Mouse (Mus musculus) hindbrain, postnatal 0 days (tissue): ENCODE measurements around the gene Nid1. TPM values are rescaled to one million over a fixed set of nuclear protein-coding genes. Genes with fewer than 3 reads are reported as not detected.

Source experiments
- ATAC-seq: fragments of 200-750 bp; cut with Nextera tagmentation; 2 replicates; pipeline ENCODE4 v1.8.0; 2017; ENCODE audit warnings: mild to moderate bottlenecking, moderate TSS enrichment, moderate library complexity
- DNase-seq: peaks from one replicate; pipeline ENCODE4 v3.0.0-alpha.2; 2015; ENCODE audit warnings: low spot score
- H3K27ac ChIP-seq: fragments of 300-500 bp; sonication (generic); 2 replicates; pipeline ENCODE4 v1.5.1; 2014; ENCODE audit warnings: mild to moderate bottlenecking
- H3K27me3 ChIP-seq: fragments of 300-500 bp; sonication (generic); 2 replicates; pipeline ENCODE4 v1.6.1; 2014; ENCODE audit warnings: low read length, mixed read lengths; ENCODE audit not compliant: insufficient read depth
- H3K36me3 ChIP-seq: fragments of 300-500 bp; sonication (generic); 2 replicates; pipeline ENCODE4 v1.6.1; 2014; ENCODE audit warnings: low read length, mixed read lengths; ENCODE audit not compliant: insufficient read depth
- H3K4me1 ChIP-seq: fragments of 300-500 bp; sonication (generic); 2 replicates; pipeline ENCODE4 v1.6.1; 2014; ENCODE audit warnings: antibody characterized with exemption, low read length, mixed read lengths; ENCODE audit not compliant: insufficient read depth
- H3K4me2 ChIP-seq: fragments of 300-500 bp; sonication (generic); 2 replicates; pipeline ENCODE4 v1.6.1; 2014; ENCODE audit warnings: low read depth, mild to moderate bottlenecking, low read length, moderate library complexity, mixed read lengths
- H3K4me3 ChIP-seq: fragments of 300-500 bp; sonication (generic); 2 replicates; pipeline ENCODE4 v1.5.1; 2014; ENCODE audit warnings: low read length
- H3K9ac ChIP-seq: fragments of 300-500 bp; sonication (generic); replicated peaks from 2 replicates; pipeline ENCODE4 v1.6.1; 2014; ENCODE audit warnings: mild to moderate bottlenecking, low read length, moderate library complexity, mixed read lengths
- H3K9me3 ChIP-seq: fragments of 300-500 bp; sonication (generic); 2 replicates; pipeline ENCODE4 v1.6.1; 2016; ENCODE audit warnings: low read length, mixed read lengths
- CTCF ChIP-seq: IDR thresholded peaks from 2 replicates; pipeline ENCODE4 v1.5.1; 2016; ENCODE audit warnings: antibody characterized with exemption, control low read depth, low read depth
- WGBS: fragments of 180-500 bp; shearing (Covaris S2); extraction: QIAGEN DNeasy Blood & Tissue Kit; methylation state at CpG from one replicate; pipeline ENCODE4 v1.1.7; 2014; 5-methylcytosine and 5-hydroxymethylcytosine counted together
- polyA plus RNA-seq: library from polyadenylated mRNA; unstranded; fragments of >200 nt; fragmentation: Nextera tagmentation; extraction: Ambion mirVana; gene quantifications from 2 replicates; pipeline ENCODE4 v1.2.1, GENCODE M21; 2015
- total RNA-seq: library from RNA; depleted of rRNA; stranded (reverse); fragments of >200 nt; gene quantifications from 2 replicates; pipeline ENCODE4 v1.2.3, GENCODE M21; 2014; rRNA removed

The Nid1 gene
- total and polyA plus RNA-seq, 2 experiments from 2014 or later, result 56.7 to 120 TPM

DNA sequence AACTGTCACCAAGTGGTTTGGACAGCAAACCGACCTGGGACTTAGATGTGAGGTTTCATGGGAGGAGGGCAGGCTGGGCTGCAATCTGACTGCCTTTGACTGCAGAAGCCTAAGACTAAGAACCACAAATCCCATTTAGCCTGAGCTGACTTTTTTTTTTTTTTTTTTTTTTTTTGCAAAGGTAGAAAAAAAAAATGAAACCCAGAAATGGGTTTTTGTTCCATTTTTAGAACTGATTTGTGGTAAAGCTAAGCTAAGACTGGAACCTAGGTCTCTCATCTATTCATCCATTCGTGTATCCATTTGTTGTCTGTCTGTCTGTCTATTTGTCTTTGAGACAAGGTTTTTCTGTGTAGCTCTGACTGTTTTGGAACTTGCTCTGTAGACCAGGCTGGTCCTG lies 120.9 kb downstream of the Nid1 start:
- Histone ChIP-seq H3K27ac (no peak overlapping the region), H3K4me3 (no peak overlapping the region), H3K9ac (no peak overlapping the region), H3K36me3 (no peaks in the 10 kb centered on the region), H3K27me3 (no peaks in the 10 kb centered on the region), H3K9me3 (no peaks in the 10 kb centered on the region), H3K4me1 (no peaks in the 10 kb centered on the region), H3K4me2 (no peak overlapping the region)
- 67% methylated on average over 2 of the region's 2 CpGs for WGBS
- no peak for ATAC-seq
- no peak for TF ChIP-seq CTCF
- no peak for DNase-seq

DNA sequence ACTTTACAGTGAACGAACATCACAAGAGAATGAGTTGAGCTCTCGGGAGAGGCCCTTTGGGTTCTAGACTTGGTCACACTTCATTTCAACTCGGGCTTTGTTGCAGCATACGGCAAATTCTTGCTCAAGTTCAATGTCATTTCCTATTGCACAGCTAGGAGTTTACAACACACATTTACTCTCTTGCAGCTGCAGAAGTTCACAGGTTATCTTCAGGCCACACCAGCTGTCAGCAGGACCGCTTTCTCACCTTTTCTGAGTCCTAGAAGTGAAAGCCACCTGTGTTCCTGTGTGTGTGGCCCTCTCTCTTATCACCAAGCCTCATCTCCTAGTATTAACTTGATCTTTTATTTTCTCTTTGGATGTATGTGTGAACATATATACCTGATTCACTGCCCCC lies 121.5 kb downstream of the Nid1 start:
- Histone ChIP-seq H3K4me3 (no peak overlapping the region), H3K9me3 (no peaks in the 10 kb centered on the region), H3K4me1 (no peaks in the 10 kb centered on the region), H3K9ac (no peak overlapping the region), H3K4me2 (no peak overlapping the region), H3K27me3 (no peaks in the 10 kb centered on the region), H3K27ac (no peak overlapping the region), H3K36me3 (no peaks in the 10 kb centered on the region)
- 76% methylated on average over 5 of the region's 5 CpGs for WGBS
- no peak for DNase-seq
- TF ChIP-seq CTCF, result no peak
- ATAC-seq, result no peak

Other genes with a start within 250 kb of the Nid1 start
- 20.9 and 32.0 TPM in 2 replicates for gene Gpr137b, start 43.5 kb upstream of the Nid1 start, total RNA-seq
- 23.3 and 23.5 TPM in 2 replicates for gene Gpr137b, start 43.5 kb upstream of the Nid1 start, polyA plus RNA-seq
- 12.7 and 14.8 TPM in 2 replicates for gene Lyst, start 152.8 kb downstream of the Nid1 start, total RNA-seq
- gene Lyst, start 152.8 kb downstream of the Nid1 start, polyA plus RNA-seq, result 3.7 and 5.7 TPM in 2 replicates